Mouse (Mus musculus): Measurements from ENCODE around the gene Rybp. TPM values are rescaled to one million over a fixed set of nuclear protein-coding genes. Genes with fewer than 3 reads are reported as not detected.

Rybp gene
- polyA plus RNA-seq, 1 experiment from 2014 or later = 25.5 TPM

DNA sequence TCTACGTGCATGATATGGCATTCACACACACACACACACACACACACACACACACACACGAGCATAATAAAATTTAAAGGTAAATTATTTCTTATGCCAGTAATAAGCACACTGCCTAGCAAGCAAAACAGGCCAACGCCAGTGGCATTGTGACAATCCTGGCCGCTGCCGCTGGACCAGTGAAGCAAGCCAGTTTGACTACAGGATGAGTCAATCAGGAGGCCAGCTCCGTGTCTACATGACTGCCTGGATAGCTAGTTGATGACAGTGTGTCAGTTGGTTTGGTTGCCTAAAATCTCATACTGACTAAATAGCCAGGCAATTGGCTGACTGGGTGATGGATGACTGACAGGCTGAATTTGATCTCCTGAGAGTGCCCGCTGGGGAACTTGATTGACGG lies 69.8 kb downstream of the Rybp start:
- Histone ChIP-seq H3K4me2 (replicated peaks) (no peak overlapping the region), H3K27ac (no peak overlapping the region), H3K36me3 (no peaks in the 10 kb centered on the region), H3K4me3 (no peak overlapping the region), H3K9ac (no peak overlapping the region), H3K9me3 (no peaks in the 10 kb centered on the region), H3K27me3 (peaks cover 18% of the 10 kb centered on the region), H3K4me1 (peaks cover 92% of the 10 kb centered on the region)
- ATAC-seq (ENCODE audit: low FRiP score, low read depth) = no peak
- 84% methylated on average over 8 of the region's 8 CpGs for WGBS

DNA sequence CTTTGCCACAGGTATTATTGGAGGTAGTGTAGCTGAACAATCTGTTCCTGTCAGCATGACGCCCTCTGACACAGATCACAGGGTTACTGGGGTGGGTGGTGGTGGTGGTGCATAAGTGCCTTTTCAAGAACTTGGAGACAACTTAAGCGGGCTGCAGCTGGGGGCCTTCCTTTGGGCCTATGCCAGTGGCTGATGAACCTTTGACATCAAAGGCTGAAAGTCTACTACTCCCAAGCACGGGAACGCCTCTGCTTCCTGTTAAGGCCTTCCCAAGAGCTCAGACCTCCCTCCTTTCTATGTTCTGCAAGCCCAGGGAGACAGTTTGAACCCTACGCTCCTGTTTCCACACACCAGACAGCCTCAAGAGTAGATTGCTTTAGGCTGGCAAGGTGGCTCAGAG lies 70.3 kb downstream of the Rybp start:
- no peak for ATAC-seq (ENCODE audit: low FRiP score, low read depth)
- H3K9ac ChIP-seq = no peak overlapping the region
- H3K27me3 ChIP-seq = peaks cover 18% of the 10 kb centered on the region
- 52% methylated on average over 5 of the region's 5 CpGs for WGBS
- no peak overlapping the region for H3K4me3 ChIP-seq
- no peak overlapping the region for H3K27ac ChIP-seq
- peaks cover 93% of the 10 kb centered on the region for H3K4me1 ChIP-seq
- H3K4me2 ChIP-seq (replicated peaks) = no peak overlapping the region
- no peaks in the 10 kb centered on the region for H3K36me3 ChIP-seq
- no peaks in the 10 kb centered on the region for H3K9me3 ChIP-seq

DNA sequence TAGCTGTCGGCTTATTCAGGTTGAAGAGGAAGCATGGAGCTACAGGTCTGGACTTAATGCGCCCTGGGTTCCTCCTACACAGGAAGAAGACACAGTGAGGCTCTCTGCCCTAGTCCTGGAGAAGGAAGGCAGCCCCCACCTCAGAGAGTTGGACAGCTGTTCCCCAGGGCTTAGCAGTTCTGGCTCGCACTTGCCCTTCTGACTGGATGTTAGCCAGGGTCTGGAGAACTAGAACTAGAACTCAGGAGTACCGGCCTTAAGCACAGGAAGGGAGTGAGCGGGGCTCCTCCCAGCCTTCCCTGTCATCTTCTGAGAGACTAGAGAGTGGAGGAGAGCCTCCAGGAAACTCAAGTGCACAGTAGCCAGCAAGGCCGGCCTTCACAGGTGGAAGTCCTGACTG lies 71.5 kb downstream of the Rybp start:
- no peak for ATAC-seq (ENCODE audit: low FRiP score, low read depth)
- Histone ChIP-seq H3K27me3 (peaks cover 18% of the 10 kb centered on the region), H3K4me2 (replicated peaks) (no peak overlapping the region), H3K4me1 (peaks cover 82% of the 10 kb centered on the region), H3K36me3 (no peaks in the 10 kb centered on the region), H3K4me3 (no peak overlapping the region), H3K27ac (no peak overlapping the region), H3K9me3 (no peaks in the 10 kb centered on the region), H3K9ac (no peak overlapping the region)
- WGBS = 48% methylated on average over 6 of the region's 6 CpGs

DNA sequence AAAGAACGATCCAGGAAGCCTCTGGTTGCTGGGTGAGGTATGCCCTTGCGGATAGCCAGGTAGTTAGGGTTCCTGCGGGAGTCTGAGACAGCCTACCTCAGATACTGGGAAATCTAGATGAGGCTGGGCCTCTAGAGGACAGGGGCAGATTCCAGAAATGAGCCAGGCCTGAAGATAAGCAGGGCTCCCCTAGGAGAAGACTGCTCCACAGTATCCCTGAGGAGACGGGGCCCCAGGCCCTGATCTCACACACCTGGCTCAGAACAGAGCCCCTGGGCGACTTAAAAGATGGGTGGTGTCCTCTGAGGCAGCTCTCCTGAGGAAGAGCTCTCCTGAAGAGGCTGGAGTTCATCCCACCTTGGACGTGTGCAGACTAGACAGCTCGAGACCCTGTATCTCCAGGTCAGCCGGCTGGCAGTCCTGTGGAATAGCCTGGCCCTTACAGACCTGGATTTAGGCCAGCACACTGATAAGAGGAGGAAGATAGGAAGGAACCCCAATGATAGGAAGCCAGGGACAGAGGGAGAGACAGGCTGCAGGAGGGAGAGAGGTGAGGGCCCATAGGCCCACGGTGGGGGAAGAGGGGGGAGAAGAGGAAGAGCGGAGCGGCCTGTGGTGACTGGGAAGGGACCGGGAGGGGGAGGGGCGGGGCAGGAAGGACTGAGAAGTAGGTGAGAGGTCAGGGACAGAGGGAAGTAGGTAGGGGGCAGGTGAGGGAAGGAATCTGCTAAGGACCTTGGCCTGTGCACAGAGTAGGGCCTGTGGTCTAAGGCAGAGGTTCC lies 73.0 kb downstream of the Rybp start:
- no peak overlapping the region for H3K4me3 ChIP-seq
- 51% methylated on average over 13 of the region's 13 CpGs for WGBS
- H3K27ac ChIP-seq = no peak overlapping the region
- no peak for ATAC-seq (ENCODE audit: low FRiP score, low read depth)
- no peaks in the 10 kb centered on the region for H3K9me3 ChIP-seq
- peak overlapping the region; percentile 11; the same call in 1 of the 2 replicates for H3K4me2 ChIP-seq (replicated peaks)
- H3K4me1 ChIP-seq = peaks cover 67% of the 10 kb centered on the region
- H3K9ac ChIP-seq = no peak overlapping the region; the same call in 1 of the 2 replicates
- H3K27me3 ChIP-seq = peaks cover 23% of the 10 kb centered on the region
- H3K36me3 ChIP-seq = no peaks in the 10 kb centered on the region

- Histone ChIP-seq H3K27me3 (peaks cover 30% of the 10 kb centered on the region), H3K4me2 (replicated peaks) (0 out of 2 replicates have a peak overlapping the region, but pooled peaks have one; percentile 1), H3K4me1 (peaks cover 60% of the 10 kb centered on the region), H3K4me3 (no peak overlapping the region), H3K27ac (no peak overlapping the region), H3K9ac (no peak overlapping the region), H3K36me3 (no peaks in the 10 kb centered on the region), H3K9me3 (no peaks in the 10 kb centered on the region)
- no peak for ATAC-seq (ENCODE audit: low FRiP score, low read depth)
- 57% methylated on average over 9 of the region's 9 CpGs for WGBS
These were observed 73.7 kb downstream of the Rybp start for GRCm38 (mm10) chr6:100213596-100213995.

DNA sequence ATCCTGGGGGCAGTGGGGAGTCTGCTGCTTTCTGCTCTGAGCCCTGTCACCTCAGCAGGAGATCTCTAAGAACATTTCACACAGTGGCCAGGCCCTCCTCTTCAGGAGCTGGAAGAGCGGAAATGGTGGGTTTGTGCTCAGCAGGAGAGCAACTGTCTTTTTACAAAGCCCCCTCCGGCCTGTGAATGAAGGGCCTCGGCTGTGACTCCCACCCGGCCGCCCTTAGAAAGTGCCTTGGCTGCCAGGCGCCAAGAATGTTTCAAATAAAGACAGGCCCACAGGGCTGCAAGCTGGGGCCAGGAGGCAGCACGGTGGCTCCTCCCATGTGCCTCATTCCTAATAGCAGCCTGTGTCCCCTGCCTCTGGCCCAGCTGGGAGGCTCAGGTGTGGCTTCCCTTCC lies 74.5 kb downstream of the Rybp start:
- H3K4me1 ChIP-seq = peaks cover 52% of the 10 kb centered on the region
- no peak for ATAC-seq (ENCODE audit: low FRiP score, low read depth)
- 6% methylated on average over 7 of the region's 7 CpGs for WGBS
- peak overlapping the region; percentile 55; the same call in 1 of the 2 replicates for H3K27ac ChIP-seq
- peak overlapping the region; percentile 11; the same call in 1 of the 2 replicates for H3K4me2 ChIP-seq (replicated peaks)
- H3K27me3 ChIP-seq = peaks cover 38% of the 10 kb centered on the region
- no peak overlapping the region for H3K4me3 ChIP-seq
- H3K36me3 ChIP-seq = no peaks in the 10 kb centered on the region
- H3K9ac ChIP-seq = no peak overlapping the region; the same call in 1 of the 2 replicates
- no peaks in the 10 kb centered on the region for H3K9me3 ChIP-seq

GRCm38 (mm10) chr6:100211646-100212045 lies 75.6 kb downstream of the Rybp start:
- no peak overlapping the region for H3K27ac ChIP-seq
- WGBS = 73% methylated on average over 3 of the region's 3 CpGs
- no peaks in the 10 kb centered on the region for H3K36me3 ChIP-seq
- peaks cover 52% of the 10 kb centered on the region for H3K4me1 ChIP-seq
- H3K9me3 ChIP-seq = no peaks in the 10 kb centered on the region
- H3K9ac ChIP-seq = no peak overlapping the region
- no peak overlapping the region for H3K4me3 ChIP-seq
- ATAC-seq (ENCODE audit: low FRiP score, low read depth) = no peak
- peaks cover 48% of the 10 kb centered on the region for H3K27me3 ChIP-seq
- no peak overlapping the region for H3K4me2 ChIP-seq (replicated peaks)

DNA sequence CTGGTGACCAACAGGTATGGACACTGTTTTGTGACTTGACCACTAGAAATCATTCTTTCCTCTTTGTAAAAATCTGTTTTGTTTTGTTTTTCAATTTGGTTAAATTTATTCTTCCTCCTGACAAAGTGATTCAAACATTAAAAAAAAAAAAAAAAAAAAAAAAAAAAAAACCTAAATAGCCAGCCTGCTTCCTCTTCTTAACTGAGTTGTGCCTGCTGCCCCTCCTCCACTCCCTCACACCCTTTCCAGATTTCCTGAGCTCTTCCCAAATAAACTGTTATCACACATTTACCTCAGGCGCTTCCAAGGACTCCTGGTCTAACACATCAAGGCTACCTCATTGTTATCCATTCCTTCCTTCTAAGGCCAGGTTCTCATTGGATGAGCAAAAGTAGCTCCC lies 76.8 kb downstream of the Rybp start:
- Histone ChIP-seq H3K4me3 (no peak overlapping the region), H3K9ac (no peak overlapping the region), H3K4me2 (replicated peaks) (no peak overlapping the region), H3K4me1 (peaks cover 46% of the 10 kb centered on the region), H3K36me3 (no peaks in the 10 kb centered on the region), H3K27me3 (peaks cover 52% of the 10 kb centered on the region), H3K27ac (no peak overlapping the region), H3K9me3 (no peaks in the 10 kb centered on the region)
- no peak for ATAC-seq (ENCODE audit: low FRiP score, low read depth)
- 89% methylated on average over 1 of the region's 1 CpGs for WGBS

DNA sequence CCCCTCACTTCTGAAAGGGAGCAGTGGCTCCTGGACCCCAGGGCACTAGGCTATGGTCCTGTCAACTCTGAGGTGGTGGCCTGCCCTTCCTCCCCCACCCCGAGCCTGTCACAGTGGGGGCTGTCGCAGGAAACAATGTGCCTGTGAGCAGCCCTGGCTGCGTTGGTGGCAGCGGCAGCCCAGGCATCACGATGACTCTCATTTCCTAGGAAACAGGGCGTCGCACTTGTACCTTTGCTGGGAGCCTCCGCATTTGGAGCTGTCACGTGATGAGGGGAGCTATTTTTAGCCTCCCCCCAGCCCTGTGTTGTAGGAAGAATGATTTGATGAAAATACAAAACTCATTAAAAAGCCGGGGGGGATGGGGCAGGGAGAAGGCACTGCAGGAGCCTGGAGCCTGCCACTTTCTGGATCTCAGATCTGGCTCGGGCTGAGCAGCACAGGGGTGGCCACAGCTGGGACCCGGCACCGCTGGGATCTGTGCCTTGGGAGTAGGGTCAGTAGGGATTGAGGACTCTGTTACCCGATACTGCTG lies 80.5 kb downstream of the Rybp start:
- H3K27ac ChIP-seq = no peak overlapping the region
- H3K36me3 ChIP-seq = no peaks in the 10 kb centered on the region
- no peak overlapping the region; the same call in 1 of the 2 replicates for H3K9ac ChIP-seq
- H3K4me2 ChIP-seq (replicated peaks) = peak overlapping the region; percentile 36
- peaks cover 33% of the 10 kb centered on the region for H3K4me1 ChIP-seq
- ATAC-seq (ENCODE audit: low FRiP score, low read depth) = peak; percentile 28; the same call in 1 of the 2 replicates
- H3K27me3 ChIP-seq = peaks cover 54% of the 10 kb centered on the region
- 7% methylated on average over 14 of the region's 14 CpGs for WGBS
- no peaks in the 10 kb centered on the region for H3K9me3 ChIP-seq
- H3K4me3 ChIP-seq = no peak overlapping the region

DNA sequence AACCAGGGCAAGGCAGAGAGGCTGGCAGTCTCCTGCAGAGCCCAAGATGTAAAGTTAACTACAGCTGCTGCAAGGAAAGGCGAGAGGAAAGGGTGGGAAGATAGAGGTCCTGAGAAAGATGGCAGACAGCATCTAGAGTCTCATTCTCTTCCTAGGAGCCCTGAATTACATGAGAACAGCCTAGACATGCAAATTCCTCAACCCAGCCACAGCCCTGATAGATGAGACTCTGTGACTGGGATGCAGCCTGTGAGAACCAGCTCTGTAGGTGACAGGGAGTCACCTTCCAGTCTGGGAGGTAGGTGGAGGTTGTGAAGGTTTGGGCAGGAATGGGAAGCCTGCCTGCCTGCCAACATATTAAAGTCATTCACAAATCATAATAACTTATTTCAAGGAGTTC lies 81.0 kb downstream of the Rybp start:
- H3K27ac ChIP-seq = no peak overlapping the region
- peaks cover 54% of the 10 kb centered on the region for H3K27me3 ChIP-seq
- H3K4me3 ChIP-seq = no peak overlapping the region
- H3K9me3 ChIP-seq = no peaks in the 10 kb centered on the region
- no peak for ATAC-seq (ENCODE audit: low FRiP score, low read depth)
- H3K4me2 ChIP-seq (replicated peaks) = no peak overlapping the region
- H3K9ac ChIP-seq = no peak overlapping the region
- H3K4me1 ChIP-seq = peaks cover 36% of the 10 kb centered on the region
- no peaks in the 10 kb centered on the region for H3K36me3 ChIP-seq
- 44% methylated on average over 1 of the region's 1 CpGs for WGBS

- no peak overlapping the region for H3K4me3 ChIP-seq
- 29% methylated on average over 7 of the region's 7 CpGs for WGBS
- no peak overlapping the region for H3K4me2 ChIP-seq (replicated peaks)
- no peaks in the 10 kb centered on the region for H3K36me3 ChIP-seq
- peaks cover 51% of the 10 kb centered on the region for H3K27me3 ChIP-seq
- ATAC-seq (ENCODE audit: low FRiP score, low read depth) = peak; percentile 27; the same call in 1 of the 2 replicates
- no peak overlapping the region for H3K27ac ChIP-seq
- H3K9me3 ChIP-seq = no peaks in the 10 kb centered on the region
- no peak overlapping the region for H3K9ac ChIP-seq
- H3K4me1 ChIP-seq = peaks cover 36% of the 10 kb centered on the region
These were observed 82.8 kb downstream of the Rybp start for GRCm38 (mm10) chr6:100204436-100204835.

- H3K4me3 ChIP-seq = no peak overlapping the region
- WGBS = 71% methylated on average over 3 of the region's 3 CpGs
- H3K36me3 ChIP-seq = no peaks in the 10 kb centered on the region
- H3K9me3 ChIP-seq = no peaks in the 10 kb centered on the region
- H3K27ac ChIP-seq = no peak overlapping the region
- H3K9ac ChIP-seq = no peak overlapping the region
- no peak for ATAC-seq (ENCODE audit: low FRiP score, low read depth)
- H3K4me2 ChIP-seq (replicated peaks) = no peak overlapping the region
- H3K4me1 ChIP-seq = peaks cover 36% of the 10 kb centered on the region
- H3K27me3 ChIP-seq = peaks cover 45% of the 10 kb centered on the region
These were observed 83.8 kb downstream of the Rybp start for GRCm38 (mm10) chr6:100203492-100203891.
